Mouse (Mus musculus): ENCODE data around the gene Poc1b. TPM values are rescaled to one million over a fixed set of nuclear protein-coding genes. Genes with fewer than 3 reads are reported as not detected.
A peak's percentile ranks its signal among the peaks of the same experiment; 100 is the strongest.
"Not testable (repeated sequence)": the region's sequence is repeated elsewhere in the genome, so short reads cannot be mapped to it uniquely, and the experiment has no call there.

The Poc1b gene
- total RNA-seq, 2 experiments from 2014 or later, result 8.1 to 10.4 TPM

DNA sequence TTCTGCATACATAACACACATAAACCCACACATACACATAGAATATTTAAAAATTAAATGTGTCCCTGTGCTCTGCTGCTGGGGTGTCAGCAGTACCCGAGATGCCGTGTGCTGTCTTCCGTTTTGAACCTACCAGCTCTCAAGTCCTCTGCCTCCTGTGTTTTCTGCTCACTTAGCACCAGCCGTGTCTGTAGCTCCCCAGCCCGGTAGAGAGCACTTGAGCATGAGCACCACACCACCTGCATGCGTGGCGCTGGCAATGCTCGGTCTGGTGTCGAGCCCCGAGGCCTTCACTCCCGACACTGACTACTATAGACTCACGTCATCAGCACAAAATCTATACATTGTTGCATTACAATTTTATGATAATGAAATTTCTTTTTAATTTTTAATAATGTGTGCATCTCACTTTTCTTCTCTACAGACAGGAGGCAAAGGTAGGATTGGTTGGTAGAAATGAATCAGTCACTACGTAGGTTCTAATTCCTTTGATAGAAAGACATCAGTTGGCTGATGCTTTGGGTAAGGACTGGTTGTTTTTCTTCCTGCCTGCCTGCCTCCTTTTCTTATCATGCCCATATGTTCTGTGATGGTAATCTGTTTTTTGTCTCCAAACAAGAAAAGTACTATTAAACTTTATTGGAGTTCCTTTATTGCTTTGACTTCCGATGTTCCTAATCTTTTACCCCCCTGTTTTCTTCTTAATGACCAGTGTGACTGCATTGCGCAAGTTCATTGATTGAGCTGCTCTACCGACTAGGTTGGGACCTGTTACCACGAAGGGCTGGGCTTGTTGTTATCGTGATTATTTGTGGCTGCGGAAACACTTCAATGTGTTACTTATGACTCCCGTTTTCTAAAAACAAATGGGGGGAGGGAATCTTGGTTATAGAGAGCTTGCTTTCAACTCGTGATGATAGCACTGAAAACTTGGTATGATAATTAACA, 82.1 kb downstream of the Poc1b start:
- no peak for DNase-seq (ENCODE audit: low spot score in 2 of 2)

DNA sequence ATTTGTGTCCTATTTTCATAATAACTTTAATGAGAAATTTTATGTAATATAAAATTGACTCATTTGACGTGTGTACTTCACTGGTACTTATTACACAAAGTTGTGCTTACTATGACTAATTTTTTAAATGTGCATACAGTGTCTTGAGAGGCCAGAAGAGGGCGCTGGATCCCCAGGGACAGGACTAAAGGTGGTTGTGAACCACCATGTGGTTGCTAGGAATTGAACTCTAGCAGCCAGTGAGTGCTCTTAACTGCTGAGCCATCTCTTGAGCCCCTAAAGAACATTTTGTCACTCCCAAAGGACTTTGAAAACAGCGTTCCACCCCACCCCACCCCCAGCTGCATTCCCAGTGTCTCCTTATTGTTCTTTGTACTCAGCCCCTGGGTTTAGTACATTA, 84.0 kb downstream of the Poc1b start:
- DNase-seq (ENCODE audit: low spot score in 2 of 2), result peak in 1 of 2 experiments; percentile 51

DNA sequence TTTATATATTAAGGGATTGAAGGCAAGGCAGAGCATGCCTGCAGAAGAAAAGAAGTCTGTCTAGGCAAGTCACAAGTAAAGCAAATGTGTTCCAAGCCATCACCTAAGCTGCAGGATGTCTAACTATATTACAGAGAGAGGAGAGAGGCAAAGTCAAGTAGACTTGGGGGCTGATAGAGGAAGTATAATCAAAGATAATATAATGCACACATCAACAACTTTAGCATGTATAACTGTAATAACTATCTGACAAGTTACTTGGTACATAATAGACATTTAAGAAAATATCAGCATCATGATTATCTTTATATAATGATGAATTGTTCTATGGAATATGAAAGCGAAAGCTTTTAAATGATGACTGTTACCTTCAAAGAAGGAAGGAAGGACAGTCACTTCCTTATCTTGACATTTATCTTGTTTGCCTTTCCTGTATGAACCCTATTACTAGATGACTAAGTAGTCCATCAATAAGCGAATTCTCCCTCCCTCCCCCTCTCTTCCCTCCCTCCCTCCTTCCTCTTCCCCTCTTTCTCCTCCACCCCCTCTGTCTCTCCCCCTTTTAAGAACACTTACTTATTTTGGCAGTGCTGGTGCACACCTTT, 87.7 kb downstream of the Poc1b start:
- no peak for DNase-seq (ENCODE audit: low spot score in 2 of 2)

DNA sequence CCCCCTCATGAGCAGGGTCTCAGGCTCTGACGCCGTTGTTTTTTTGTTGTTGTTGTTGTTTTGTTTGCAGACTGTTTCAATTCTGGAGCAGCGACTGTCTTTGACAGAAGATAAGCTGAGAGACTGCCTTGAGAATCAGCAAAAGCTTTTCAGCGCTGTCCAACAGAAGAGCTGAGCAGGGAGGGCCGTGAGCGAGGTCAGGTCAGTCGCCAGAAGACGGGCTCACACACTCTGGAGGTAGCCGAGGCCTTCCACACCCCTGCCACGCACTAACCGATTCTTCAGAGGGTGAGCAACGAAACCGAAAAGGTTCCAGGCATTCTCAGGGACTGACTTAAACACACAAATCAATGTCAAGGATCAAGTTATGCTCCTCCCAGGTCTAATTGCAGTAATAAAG, 89.7 kb downstream of the Poc1b start:
- no peak for DNase-seq (ENCODE audit: low spot score in 2 of 2)

DNA sequence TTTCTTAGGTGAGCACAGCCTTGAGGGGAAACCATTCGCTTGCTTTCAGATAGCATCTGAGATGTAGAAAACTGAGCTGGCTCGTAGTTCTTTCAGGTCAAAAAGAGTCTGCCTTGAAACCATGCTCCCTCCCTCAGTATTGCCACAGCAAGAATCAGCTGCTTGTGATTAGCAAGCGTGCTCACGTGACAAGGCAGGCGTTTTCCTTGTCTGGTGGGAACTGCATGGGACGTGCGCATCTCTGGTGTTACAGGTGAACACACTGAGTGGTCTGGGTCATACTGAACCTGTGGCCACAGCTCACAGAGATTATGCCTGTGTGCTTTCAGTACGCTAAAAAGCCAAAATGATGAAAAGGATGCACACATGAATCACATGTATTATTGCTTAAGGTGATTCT, 90.3 kb downstream of the Poc1b start:
- DNase-seq (ENCODE audit: low spot score in 2 of 2), result no peak

DNA sequence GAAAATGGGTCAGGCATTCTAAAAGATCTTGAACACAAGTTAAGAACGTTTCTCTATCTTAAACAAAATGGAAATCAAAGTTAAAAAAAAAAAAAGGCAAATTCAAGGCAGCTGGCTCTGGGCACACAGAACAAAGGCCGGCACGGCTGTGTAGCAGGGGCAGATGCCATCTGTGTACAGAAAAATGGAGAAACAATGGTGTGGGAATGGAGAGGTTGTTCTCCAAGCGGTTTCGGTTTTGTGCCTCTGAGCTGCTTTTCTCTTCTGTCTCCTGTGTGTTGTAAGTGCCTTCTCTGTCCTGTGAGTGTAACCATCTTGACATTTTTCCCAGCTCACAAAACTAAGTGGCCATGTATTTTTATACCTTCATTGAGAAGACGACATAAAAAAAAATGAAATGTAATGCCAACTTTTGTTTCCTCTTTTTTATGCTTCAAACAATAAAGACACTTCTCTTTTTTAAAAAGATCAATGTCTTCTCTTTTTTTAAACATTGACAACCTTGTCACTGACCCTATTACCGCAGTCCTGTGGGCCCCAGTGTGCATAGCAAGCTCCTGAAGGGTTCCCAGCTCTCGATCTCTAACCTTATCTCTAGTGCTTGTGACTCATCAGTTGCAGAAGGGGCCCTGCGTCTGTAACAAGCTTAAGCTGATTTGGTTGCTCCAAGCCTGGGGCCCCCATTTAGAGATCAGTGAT, 90.9 kb downstream of the Poc1b start:
- DNase-seq (ENCODE audit: low spot score in 2 of 2), result no peak

DNA sequence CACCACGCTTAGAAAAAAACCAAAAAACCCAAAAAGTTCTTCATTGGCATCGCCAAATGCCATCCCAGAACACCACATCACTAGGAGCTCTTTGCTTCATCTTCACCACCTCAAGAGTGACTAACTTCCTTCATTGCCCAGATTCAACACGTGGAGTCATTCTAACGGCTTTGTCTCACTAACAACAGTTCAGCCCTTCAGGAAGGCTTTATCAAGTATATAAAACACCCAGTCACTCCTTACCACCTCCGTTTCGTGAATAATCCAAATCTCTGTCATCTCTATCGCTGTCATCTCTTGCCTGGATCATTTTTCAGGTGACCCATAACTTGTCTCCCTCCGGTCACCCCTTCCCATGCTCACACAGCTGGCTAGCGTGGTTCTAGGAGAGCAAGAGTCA, 92.1 kb downstream of the Poc1b start:
- no peak for DNase-seq (ENCODE audit: low spot score in 2 of 2)

DNA sequence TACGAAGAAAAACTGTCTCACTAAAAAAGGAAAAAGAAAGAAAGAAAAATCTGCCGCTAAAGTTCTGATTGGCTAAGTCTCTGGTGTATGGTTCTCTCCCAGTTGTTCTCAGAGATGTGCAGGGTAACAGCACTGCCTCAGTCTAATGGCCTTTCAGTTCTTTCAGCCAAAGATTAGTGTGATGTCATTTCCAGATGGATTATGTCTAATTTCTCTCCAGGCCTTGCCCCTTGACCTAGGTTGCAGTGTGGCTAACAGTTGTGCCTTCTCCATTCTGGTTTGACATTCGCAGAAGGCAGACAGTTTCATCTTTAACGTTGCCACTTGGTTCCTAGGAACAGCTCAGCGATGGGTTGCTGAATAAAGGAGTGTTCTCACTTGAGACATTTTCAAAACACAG, 94.1 kb downstream of the Poc1b start:
- DNase-seq (ENCODE audit: low spot score in 2 of 2), result no peak

DNA sequence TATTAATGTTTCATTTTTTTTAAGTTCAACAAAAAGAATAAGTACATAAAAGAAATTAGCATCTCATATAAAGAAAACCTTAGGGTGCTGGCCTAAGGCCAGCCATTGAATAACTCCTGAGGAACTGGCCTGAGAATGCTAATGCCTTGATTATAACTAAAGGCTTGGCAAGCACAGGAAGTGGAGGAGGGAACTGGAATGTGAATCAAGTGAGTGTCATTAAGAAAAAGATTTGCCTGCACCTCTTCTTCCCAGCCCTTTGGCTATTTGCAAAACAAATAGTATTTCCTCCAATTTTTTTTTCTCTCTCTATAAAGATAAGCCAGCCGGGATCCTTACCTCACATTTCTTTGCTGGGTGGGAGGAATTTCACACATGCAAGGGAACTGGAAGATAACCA, 95.0 kb downstream of the Poc1b start:
- no peak for DNase-seq (ENCODE audit: low spot score in 2 of 2)

DNA sequence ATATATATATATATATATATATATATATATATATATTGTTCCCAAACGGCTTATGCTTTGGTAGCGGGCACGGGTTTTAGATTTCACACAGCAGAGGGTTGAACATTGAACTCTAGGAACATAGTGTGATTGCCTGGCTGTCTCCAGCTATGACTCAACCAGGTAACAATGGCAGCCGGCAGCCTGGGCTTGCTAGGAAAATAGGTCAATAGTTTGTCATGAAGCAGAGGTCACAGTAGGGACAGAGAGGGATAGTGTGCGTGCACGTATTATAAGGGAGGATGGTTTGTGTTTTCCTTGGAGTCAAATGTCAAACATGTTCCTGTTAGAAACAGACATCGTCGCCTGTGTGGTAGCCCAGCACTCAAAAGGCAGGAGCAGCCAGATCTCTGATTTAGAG, 95.5 kb downstream of the Poc1b start:
- no peak for DNase-seq (ENCODE audit: low spot score in 2 of 2)

DNA sequence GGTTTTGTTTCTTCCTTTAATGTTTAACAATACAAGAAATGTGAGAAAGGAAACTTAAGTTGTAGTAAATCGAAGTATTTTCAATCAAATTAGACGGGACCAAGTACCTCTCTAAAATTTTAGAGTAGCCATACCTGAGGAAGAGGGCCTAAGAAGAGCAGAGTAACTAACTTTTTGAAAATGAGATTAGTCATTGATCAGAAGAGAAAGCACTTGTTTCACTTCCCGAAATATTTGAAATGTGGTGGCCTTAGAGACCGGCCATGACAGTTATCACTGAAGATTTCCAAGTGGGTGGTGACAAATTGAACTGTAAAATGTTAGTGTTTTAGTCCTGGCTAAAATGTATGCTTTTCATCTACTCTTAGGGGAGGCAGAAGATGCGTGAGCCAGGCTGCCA, 96.3 kb downstream of the Poc1b start:
- no peak for DNase-seq (ENCODE audit: low spot score in 2 of 2)

DNA sequence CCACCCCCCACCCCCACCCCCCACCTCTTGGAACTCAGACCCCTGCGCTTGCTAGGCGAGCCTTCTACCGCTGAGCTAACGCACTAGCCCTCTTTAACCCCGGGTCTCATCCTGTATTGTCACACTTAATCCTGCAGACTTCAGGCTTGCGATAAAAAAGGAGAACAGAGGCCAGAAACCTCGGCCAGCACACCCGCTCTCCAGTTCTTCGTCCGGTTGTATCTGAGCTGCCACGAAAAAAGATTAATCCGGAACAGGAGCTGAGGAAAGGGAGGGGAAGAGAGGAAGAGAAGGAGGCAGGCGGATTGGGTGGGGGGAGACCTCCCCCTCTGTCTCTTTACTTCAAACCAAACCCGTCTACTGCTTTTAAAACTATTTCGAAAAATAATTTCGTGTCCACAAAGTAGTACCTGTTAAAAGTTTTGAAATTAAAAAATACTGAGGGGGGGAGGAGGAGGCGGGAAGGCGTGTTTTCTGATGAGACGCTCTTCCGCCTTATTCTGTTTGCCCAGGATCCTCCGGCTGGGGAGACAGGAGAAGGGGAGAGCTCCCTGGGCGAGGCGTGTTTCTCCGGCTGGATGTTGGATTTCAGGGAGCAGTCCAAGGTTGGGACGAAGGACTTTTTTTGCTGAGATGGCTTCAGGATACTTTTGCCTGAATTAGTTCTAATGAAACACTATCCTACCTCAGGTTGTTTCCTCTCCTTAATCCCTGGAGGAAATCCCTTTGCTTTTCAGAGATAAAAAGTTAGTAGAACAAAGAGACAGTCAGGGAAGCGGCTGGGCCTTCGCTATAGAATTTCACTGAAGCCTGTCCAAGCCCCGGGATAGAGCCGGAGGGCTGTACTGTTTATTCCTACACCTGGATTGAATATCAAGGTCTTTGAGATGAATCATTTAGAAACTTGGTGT, 97.0 kb downstream of the Poc1b start:
- DNase-seq (ENCODE audit: low spot score in 2 of 2), result peak in 1 of 2 experiments; percentile 45

DNA sequence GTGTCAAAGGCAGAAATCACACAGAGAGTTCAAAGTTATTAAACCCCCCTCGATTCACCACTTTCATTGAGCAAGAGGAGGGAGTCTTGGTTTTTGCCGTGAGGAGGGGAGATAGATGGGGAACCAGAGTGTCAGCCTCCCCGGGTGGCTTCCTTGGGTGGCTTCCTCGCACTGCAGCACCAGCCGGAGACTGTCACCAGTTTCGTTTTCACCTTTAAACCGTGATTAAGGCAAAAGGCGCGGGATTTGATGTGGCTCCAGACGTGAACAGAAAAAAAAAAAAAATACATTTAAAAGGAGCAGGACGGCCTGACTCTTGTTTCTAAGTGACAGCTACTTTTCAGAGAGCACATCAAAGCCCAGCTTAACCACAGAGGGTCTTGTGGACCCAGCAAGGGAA, 97.7 kb downstream of the Poc1b start:
- DNase-seq (ENCODE audit: low spot score in 2 of 2), result no peak

DNA sequence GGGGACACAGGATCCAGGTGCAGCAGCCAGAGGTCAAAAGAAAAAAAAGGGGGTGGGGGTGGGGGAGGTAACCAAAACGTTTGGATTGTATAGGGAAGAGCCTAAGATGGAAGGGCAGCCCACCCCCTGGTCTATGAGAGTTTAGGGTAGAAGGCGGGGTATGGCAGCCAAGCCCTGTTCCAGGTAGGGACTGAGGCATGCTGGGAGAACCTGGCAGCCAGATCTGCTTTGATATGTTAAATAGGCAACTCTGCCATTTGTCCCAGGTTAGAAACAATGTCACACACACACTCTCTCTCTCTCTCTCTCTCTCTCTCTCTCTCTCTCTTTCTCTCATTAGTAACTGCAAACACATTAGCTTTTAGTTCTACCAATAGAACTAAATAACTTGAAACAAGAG, 100.3 kb downstream of the Poc1b start:
- DNase-seq (ENCODE audit: low spot score in 2 of 2), result no peak

DNA sequence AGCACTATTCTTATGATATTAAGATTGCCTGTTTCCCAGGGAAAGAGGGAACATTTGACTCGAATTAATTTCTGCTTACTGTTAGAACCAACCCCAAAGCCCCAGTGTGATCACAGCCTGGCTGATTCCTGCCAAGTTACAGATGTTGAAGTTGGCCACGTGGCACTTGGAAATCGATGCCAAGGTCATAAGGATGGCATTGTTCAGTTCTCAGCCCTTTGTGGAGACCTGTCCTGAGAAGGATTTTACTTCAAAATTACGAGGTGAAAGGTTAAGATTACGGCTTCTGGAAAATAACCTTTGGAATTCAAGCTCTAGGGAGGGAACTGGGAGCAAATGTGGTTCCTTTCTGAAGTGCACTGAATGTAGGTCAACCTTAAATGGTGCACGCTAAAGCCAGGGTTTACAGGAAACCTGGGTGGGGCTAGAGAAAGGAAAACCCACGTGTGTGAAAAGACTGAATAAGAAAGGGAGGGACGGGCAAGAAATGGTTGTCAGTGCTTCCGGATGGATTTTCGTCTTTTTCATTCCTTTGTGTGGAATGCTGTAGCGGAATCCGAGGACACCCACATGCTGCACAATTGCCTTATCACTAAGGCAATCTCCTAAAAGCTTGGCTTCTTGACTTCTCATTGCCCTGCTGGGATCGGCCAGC, 102.4 kb downstream of the Poc1b start:
- DNase-seq (ENCODE audit: low spot score in 2 of 2), result no peak

DNA sequence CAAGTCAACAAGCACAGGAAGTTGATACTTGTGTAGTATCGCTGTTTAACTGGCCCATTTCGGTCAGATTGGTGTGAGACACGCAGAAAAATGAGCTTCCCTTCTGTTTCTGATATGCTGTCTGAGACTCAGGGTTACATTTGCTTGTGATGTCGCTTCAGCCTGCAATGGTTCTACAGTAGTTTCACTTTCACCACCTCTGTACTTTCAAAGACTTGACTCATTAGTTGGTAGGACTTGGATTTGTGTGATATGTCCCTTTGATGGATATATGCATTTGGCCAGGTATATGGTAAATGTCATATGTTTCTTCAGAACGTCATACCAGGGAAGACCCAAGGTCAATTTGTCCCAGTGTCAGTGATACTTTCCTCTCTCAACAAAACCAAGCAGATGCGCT, 104.2 kb downstream of the Poc1b start:
- DNase-seq (ENCODE audit: low spot score in 2 of 2), result no peak

DNA sequence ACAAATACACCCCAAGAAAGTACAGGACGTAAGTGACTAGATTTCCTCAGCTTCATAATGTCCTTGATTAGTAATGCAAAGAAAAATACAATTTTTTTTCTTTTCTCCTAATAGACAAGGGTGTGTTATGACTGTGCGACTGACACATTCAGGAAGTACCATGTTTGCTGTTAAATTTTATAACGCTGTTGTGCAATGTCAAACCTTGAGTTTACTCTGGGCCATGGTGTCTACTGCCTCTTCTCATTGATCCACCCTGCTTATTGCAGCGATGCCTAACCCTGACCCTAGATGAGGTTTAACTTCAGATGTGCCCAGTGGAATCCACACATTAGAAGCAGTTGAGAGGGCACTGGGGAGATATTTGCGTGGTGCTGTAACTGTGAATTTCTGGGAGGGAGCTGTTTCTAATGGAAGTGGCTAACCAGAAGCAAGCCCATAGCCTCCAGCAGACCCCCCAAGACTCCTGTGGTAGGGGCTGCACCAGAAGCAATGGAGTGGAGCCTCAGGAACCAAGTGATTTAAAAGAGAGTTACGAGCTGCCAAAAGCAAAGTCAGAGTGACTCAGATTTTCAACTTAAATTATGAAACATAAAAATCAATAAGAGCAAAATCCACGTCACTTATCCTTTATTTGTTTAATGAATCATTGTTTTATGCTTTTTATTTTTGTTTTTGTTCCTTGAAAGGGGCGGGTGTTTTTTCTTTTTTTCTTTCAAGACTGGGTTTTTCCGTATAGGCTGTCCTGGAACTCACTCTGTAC, 104.8 kb downstream of the Poc1b start:
- DNase-seq (ENCODE audit: low spot score in 2 of 2), result no peak

DNA sequence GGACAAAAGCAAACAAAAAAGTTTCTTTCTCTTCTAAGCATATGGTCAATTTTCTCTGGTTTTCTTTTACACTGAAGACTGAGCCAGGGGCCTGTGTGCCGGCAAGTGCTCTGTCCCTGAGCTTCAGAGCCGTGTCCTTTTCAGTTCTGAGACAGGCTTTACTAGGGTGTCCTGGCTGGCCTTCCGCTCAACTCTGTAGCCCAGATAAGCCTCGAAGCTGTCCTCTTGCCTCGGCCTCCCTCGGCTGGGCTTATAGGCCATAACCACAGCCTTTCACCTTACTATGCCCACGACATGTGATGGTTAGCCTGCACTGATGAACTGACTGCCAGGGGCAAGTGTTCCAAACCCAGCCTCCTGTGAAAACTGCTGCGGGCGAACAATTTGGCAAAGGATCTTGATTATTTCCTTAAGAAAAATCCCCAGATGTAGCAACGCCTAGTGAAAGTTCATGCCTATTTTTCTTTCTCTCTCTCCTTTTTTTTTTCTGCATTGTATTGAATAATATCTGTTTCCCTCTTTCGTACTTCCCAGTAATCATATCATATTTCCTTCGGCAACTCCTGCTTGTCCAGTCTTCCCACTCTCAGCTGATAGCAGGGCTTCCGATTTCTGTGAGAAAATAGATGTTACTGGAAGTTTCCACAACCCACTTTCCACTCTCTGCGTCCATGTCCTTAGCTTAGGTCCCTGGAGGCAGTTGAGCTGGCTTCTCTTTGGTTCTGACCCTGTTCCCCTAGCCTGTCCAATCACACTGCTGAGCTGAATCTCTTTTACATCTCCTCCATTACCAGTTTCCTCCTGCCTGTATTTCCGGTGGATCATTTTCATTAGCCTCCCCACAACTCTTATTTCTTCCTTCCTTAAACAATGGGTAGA, 107.8 kb downstream of the Poc1b start:
- no peak for DNase-seq (ENCODE audit: low spot score in 2 of 2)

DNA sequence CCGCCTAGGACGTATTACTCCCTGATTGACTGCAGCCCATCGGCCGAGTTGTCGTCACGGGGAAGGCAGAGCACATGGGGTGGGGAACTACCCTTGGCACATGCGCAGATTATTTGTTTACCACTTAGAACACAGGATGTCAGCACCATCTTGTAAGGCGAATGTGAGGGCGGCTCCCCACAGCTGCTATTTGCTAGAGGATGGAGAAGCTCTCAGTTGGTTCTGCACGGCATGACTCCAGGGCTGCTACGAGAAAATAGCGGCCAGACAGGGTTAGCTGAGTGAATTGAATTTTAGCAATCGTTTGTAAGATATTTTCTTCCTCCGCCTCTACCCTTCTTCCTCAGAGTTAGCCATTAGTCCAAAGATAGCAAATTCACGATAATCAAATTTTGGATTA, 109.7 kb downstream of the Poc1b start:
- not testable (repeated sequence) for DNase-seq (ENCODE audit: low spot score in 2 of 2)
